Mouse (Mus musculus): ENCODE measurements around the gene Rfx8. TPM values are rescaled to one million over a fixed set of nuclear protein-coding genes. Genes with fewer than 3 reads are reported as not detected.

The Rfx8 gene
- total and polyA plus RNA-seq, 2 experiments, result 0.04 to 0.09 TPM

- no peak overlapping the region for H3K9ac ChIP-seq (ENCODE audit: low read depth, low read length)
- no peaks in the 10 kb centered on the region for H3K36me3 ChIP-seq (ENCODE audit: control insufficient read depth, insufficient read depth, low read length)
- no peaks in the 10 kb centered on the region for H3K79me2 ChIP-seq (ENCODE audit: control insufficient read depth, insufficient read depth, low read length)
- no peak for TF ChIP-seq POLR2A (IDR thresholded peaks at IDR 0.05; ENCODE audit: extremely low read depth, insufficient read depth, low read length)
- no peak for TF ChIP-seq CTCF (IDR thresholded peaks at IDR 0.05; ENCODE audit: low read depth, low read length)
- peaks cover 13% of the 10 kb centered on the region; the same call in 1 of the 2 replicates for H3K27me3 ChIP-seq (ENCODE audit: control insufficient read depth, insufficient read depth, low read length)
- H3K4me3 ChIP-seq (ENCODE audit: insufficient read depth, low read depth, low read length), result no peak overlapping the region
- no peak for DNase-seq (ENCODE audit: extremely low read depth, low read depth, low spot score)
- H3K4me1 ChIP-seq (ENCODE audit: control insufficient read depth, insufficient read depth, low read length), result no peaks in the 10 kb centered on the region
- no peak overlapping the region for H3K27ac ChIP-seq (replicated peaks; ENCODE audit: insufficient read depth, low read depth, low read length)
- WGBS, result 65% methylated on average over 8 of the region's 8 CpGs
Observed at GRCm38 (mm10) chr1:39637139-39637538, 83.7 kb downstream of the Rfx8 start.

GRCm38 (mm10) chr1:39636660-39637059 lies 84.1 kb downstream of the Rfx8 start:
- Histone ChIP-seq H3K9ac (ENCODE audit: low read depth, low read length) (no peak overlapping the region), H3K27me3 (ENCODE audit: control insufficient read depth, insufficient read depth, low read length) (peaks cover 13% of the 10 kb centered on the region; the same call in 1 of the 2 replicates), H3K27ac (replicated peaks; ENCODE audit: insufficient read depth, low read depth, low read length) (no peak overlapping the region), H3K4me3 (ENCODE audit: insufficient read depth, low read depth, low read length) (no peak overlapping the region), H3K36me3 (ENCODE audit: control insufficient read depth, insufficient read depth, low read length) (no peaks in the 10 kb centered on the region), H3K79me2 (ENCODE audit: control insufficient read depth, insufficient read depth, low read length) (no peaks in the 10 kb centered on the region), H3K4me1 (ENCODE audit: control insufficient read depth, insufficient read depth, low read length) (no peaks in the 10 kb centered on the region)
- TF ChIP-seq CTCF (IDR thresholded peaks at IDR 0.05; ENCODE audit: low read depth, low read length), result no peak
- DNase-seq (ENCODE audit: extremely low read depth, low read depth, low spot score), result no peak
- 12% methylated on average over 5 of the region's 5 CpGs for WGBS

GRCm38 (mm10) chr1:39636196-39636595 lies 84.6 kb downstream of the Rfx8 start:
- Histone ChIP-seq H3K36me3 (ENCODE audit: control insufficient read depth, insufficient read depth, low read length) (no peaks in the 10 kb centered on the region), H3K79me2 (ENCODE audit: control insufficient read depth, insufficient read depth, low read length) (no peaks in the 10 kb centered on the region), H3K27me3 (ENCODE audit: control insufficient read depth, insufficient read depth, low read length) (peaks cover 13% of the 10 kb centered on the region; the same call in 1 of the 2 replicates), H3K27ac (replicated peaks; ENCODE audit: insufficient read depth, low read depth, low read length) (no peak overlapping the region), H3K9ac (ENCODE audit: low read depth, low read length) (no peak overlapping the region), H3K4me3 (ENCODE audit: insufficient read depth, low read depth, low read length) (no peak overlapping the region), H3K4me1 (ENCODE audit: control insufficient read depth, insufficient read depth, low read length) (no peaks in the 10 kb centered on the region)
- no peak for DNase-seq (ENCODE audit: extremely low read depth, low read depth, low spot score)
- TF ChIP-seq CTCF (IDR thresholded peaks at IDR 0.05; ENCODE audit: low read depth, low read length) (no peak), POLR2A (IDR thresholded peaks at IDR 0.05; ENCODE audit: extremely low read depth, insufficient read depth, low read length) (no peak)
- 50% methylated on average over 5 of the region's 5 CpGs for WGBS

- Histone ChIP-seq H3K4me1 (ENCODE audit: control insufficient read depth, insufficient read depth, low read length) (no peaks in the 10 kb centered on the region), H3K36me3 (ENCODE audit: control insufficient read depth, insufficient read depth, low read length) (no peaks in the 10 kb centered on the region), H3K27ac (replicated peaks; ENCODE audit: insufficient read depth, low read depth, low read length) (no peak overlapping the region), H3K79me2 (ENCODE audit: control insufficient read depth, insufficient read depth, low read length) (no peaks in the 10 kb centered on the region), H3K4me3 (ENCODE audit: insufficient read depth, low read depth, low read length) (no peak overlapping the region), H3K9ac (ENCODE audit: low read depth, low read length) (no peak overlapping the region), H3K27me3 (ENCODE audit: control insufficient read depth, insufficient read depth, low read length) (no peaks in the 10 kb centered on the region)
- WGBS, result 77% methylated on average over 9 of the region's 9 CpGs
- DNase-seq (ENCODE audit: extremely low read depth, low read depth, low spot score), result no peak
- no peak for TF ChIP-seq CTCF (IDR thresholded peaks at IDR 0.05; ENCODE audit: low read depth, low read length)
- no peak for TF ChIP-seq POLR2A (IDR thresholded peaks at IDR 0.05; ENCODE audit: extremely low read depth, insufficient read depth, low read length)
Observed at GRCm38 (mm10) chr1:39628606-39629005, 92.2 kb downstream of the Rfx8 start.

- Histone ChIP-seq H3K4me1 (ENCODE audit: control insufficient read depth, insufficient read depth, low read length) (no peaks in the 10 kb centered on the region), H3K27ac (replicated peaks; ENCODE audit: insufficient read depth, low read depth, low read length) (no peak overlapping the region), H3K9ac (ENCODE audit: low read depth, low read length) (no peak overlapping the region), H3K4me3 (ENCODE audit: insufficient read depth, low read depth, low read length) (no peak overlapping the region), H3K27me3 (ENCODE audit: control insufficient read depth, insufficient read depth, low read length) (no peaks in the 10 kb centered on the region), H3K36me3 (ENCODE audit: control insufficient read depth, insufficient read depth, low read length) (no peaks in the 10 kb centered on the region), H3K79me2 (ENCODE audit: control insufficient read depth, insufficient read depth, low read length) (no peaks in the 10 kb centered on the region)
- TF ChIP-seq POLR2A (IDR thresholded peaks at IDR 0.05; ENCODE audit: extremely low read depth, insufficient read depth, low read length) (no peak), CTCF (IDR thresholded peaks at IDR 0.05; ENCODE audit: low read depth, low read length) (no peak)
- DNase-seq (ENCODE audit: extremely low read depth, low read depth, low spot score), result no peak
- WGBS, result 70% methylated on average over 3 of the region's 3 CpGs
Observed at GRCm38 (mm10) chr1:39625491-39625890, 95.3 kb downstream of the Rfx8 start.

- 55% methylated on average over 1 of the region's 1 CpGs for WGBS
- no peak for TF ChIP-seq CTCF (IDR thresholded peaks at IDR 0.05; ENCODE audit: low read depth, low read length)
- TF ChIP-seq POLR2A (IDR thresholded peaks at IDR 0.05; ENCODE audit: extremely low read depth, insufficient read depth, low read length), result no peak
Observed at GRCm38 (mm10) chr1:39623729-39624128, 97.1 kb downstream of the Rfx8 start.

More at GRCm38 (mm10) chr1:39623729-39624128, 97.1 kb downstream of the Rfx8 start:
- H3K36me3 ChIP-seq (ENCODE audit: control insufficient read depth, insufficient read depth, low read length), result no peaks in the 10 kb centered on the region
- no peaks in the 10 kb centered on the region for H3K4me1 ChIP-seq (ENCODE audit: control insufficient read depth, insufficient read depth, low read length)
- H3K27ac ChIP-seq (replicated peaks; ENCODE audit: insufficient read depth, low read depth, low read length), result no peak overlapping the region
- no peak overlapping the region for H3K4me3 ChIP-seq (ENCODE audit: insufficient read depth, low read depth, low read length)
- H3K9ac ChIP-seq (ENCODE audit: low read depth, low read length), result no peak overlapping the region
- DNase-seq (ENCODE audit: extremely low read depth, low read depth, low spot score), result no peak
- no peaks in the 10 kb centered on the region for H3K27me3 ChIP-seq (ENCODE audit: control insufficient read depth, insufficient read depth, low read length)
- no peaks in the 10 kb centered on the region for H3K79me2 ChIP-seq (ENCODE audit: control insufficient read depth, insufficient read depth, low read length)

Data from liver, adult 2 months (tissue).